Mouse (Mus musculus) erythroblast, embryonic 14.5 days (primary cell): ENCODE measurements at regions not wholly inside any gene's neighbourhood (a gene's known extent, or its start where the extent isn't known, plus 50 kb on each side); places are given as distances from the start of the nearest gene placed in this dataset.

Experiments
- GATA1 ChIP-seq: IDR thresholded peaks from 2 replicates; pipeline ENCODE4 v1.6.1; 2012; ENCODE audit warnings: low read length, inconsistent platforms, mixed read lengths
- TAL1 ChIP-seq: IDR thresholded peaks from 3 replicates; pipeline ENCODE4 v1.6.1; 2012; ENCODE audit warnings: low read length, inconsistent platforms, mixed read lengths

DNA sequence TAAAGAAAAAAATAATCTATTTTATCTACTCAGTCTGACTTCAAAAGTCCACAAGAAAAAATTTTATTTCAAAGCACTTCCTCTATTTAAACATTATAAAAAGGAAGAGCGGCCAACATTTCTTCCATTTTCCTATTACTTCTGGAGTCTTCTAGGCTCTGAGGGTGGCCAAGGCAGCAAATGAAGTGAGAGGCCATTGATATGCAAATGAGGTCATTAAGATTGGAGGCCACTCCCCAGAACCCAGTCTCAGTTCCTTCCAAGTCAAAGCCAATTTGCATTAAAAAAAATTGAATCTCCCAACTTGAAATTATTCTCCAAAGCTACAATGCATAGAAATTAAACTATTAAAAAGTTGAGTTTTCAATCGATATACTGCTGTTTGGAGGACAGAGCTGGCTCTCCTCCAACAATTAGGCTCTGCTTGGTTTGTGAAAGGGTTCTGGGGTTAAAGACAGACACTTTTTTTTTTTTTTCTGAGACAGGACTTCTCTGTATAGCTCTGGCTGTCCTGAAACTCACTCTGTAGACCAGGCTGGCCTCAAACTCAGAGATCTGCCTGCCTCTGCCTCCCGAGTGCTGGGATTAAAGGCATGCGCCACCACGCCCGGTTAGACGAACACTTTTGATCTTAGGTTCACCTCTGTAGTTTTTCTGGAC lies 88.0 kb upstream of the Chd6 start:
- TF ChIP-seq TAL1 (no peak), GATA1 (no peak)
